In the genomic region with DNA sequence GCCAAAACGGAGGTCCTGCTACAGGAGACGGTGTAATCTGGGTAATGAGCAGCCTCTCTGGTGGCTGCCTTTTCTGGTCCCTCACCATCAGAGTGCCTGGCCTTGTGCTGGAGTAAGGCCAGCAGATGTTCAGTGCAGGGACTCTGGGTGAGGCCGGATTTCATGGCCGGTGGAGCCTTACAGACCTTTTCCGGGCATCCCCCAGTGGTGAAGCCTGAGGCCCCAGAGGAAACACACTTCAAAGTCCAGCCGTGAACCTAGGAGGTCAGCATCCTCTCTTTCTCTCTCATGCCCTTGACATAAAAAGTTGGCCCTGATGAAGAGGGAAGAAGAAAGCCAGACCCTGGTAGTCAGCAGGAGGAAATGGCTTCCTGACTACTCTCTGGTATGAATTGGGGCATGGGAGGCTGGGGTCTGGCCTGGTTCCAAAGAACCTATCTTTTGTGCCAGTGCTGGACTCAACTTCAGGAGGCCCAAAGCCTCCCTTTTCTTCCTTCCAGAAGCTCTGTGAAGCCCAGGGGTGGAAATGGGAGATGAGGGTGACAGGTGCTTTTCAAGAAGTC, we compare ENCODE assay signal across 8 mouse cellular contexts.
DNase-seq lines count a peak whose midpoint lies in the region; ATAC-seq lines count a peak whose summit lies in the region.

No protein-coding gene starts in this region.

- no peaks in the 10 kb centered on the region for H3K36me3 ChIP-seq in heart, embryonic 14.5 days (ENCODE audit: control insufficient read depth, insufficient read depth, low read length)
- H3K36me3 ChIP-seq in splenic B cell, adult 2 months (ENCODE audit: control insufficient read depth, insufficient read depth, low read length, poor library complexity, severe bottlenecking) = no peaks in the 10 kb centered on the region

- H3K9ac ChIP-seq in heart, embryonic 14.5 days (ENCODE audit: low read length) = peak overlapping the region; percentile 59

- peak overlapping the region; percentile 51 for H3K4me2 ChIP-seq in heart, embryonic 14.5 days (ENCODE audit: low read length)

- H3K4me1 ChIP-seq in heart, embryonic 14.5 days (ENCODE audit: control insufficient read depth in 2 of 2, insufficient read depth in 2 of 2, low read length in 2 of 2) = peaks cover 28 to 42% of the 10 kb centered on the region in 2 experiments

- H3K4me3 ChIP-seq in heart, embryonic 14.5 days (ENCODE audit: control insufficient read depth in 1 of 2, insufficient read depth in 1 of 2, low read depth in 1 of 2, low read length in 2 of 2) = no peak overlapping the region

- peak; percentile 34 for DNase-seq in cerebellum, adult 9-11 months
- no peak for DNase-seq in cerebellum, adult 9-10 months
- DNase-seq in adrenal gland, postnatal 14 days = peak; percentile 57
- peak; percentile 61 to 63 for DNase-seq in kidney, postnatal 36 days
- DNase-seq in splenic B cell, adult 2 months (ENCODE audit: low read depth, low spot score) = peak; percentile 47
- DNase-seq in right cerebral cortex, postnatal 14 days = no peak

- H3K27me3 ChIP-seq in heart, embryonic 14.5 days (ENCODE audit: control insufficient read depth, insufficient read depth, low read length) = no peaks in the 10 kb centered on the region
- no peaks in the 10 kb centered on the region for H3K27me3 ChIP-seq in splenic B cell, adult 2 months (ENCODE audit: control insufficient read depth, insufficient read depth, low read length, poor library complexity, severe bottlenecking)

- WGBS in heart, embryonic 14.5 days = 9% methylated on average over 6 of the region's 6 CpGs

- peak overlapping the region; percentile 93 to 95 for H3K27ac ChIP-seq in heart, embryonic 14.5 days (replicated peaks in 1 of 2; ENCODE audit: control insufficient read depth in 1 of 2, insufficient read depth in 1 of 2, low read depth in 2 of 2, low read length in 2 of 2)

- peak; percentile 52 for ATAC-seq in heart, embryonic 14.5 days (ENCODE audit: insufficient number of reproducible peaks, insufficient read depth, low FRiP score, low read depth)
- ATAC-seq in megakaryocyte progenitor cell, adult 5-6 weeks (replicated peaks; ENCODE audit: poor library complexity) = no peak

- no peaks in the 10 kb centered on the region for H3K9me3 ChIP-seq in heart, embryonic 14.5 days (ENCODE audit: control insufficient read depth, low read length)

Comparison
In these comparisons a context has a peak if more than half of its experiments do, and no peak if none do; other contexts are left out.
1. DNase-seq: peak in cerebellum, adult 9-11 months (single experiment), adrenal gland, postnatal 14 days (single experiment), kidney, postnatal 36 days (2 of 2) and splenic B cell, adult 2 months (single experiment); none in cerebellum, adult 9-10 months (single experiment) and right cerebral cortex, postnatal 14 days (single experiment).